Mouse (Mus musculus): ENCODE results near the gene Cacng4. TPM values are rescaled to one million over a fixed set of nuclear protein-coding genes. Genes with fewer than 3 reads are reported as not detected.

The Cacng4 gene
- polyA plus RNA-seq, 1 experiment from 2014 or later = 1.3 TPM

DNA sequence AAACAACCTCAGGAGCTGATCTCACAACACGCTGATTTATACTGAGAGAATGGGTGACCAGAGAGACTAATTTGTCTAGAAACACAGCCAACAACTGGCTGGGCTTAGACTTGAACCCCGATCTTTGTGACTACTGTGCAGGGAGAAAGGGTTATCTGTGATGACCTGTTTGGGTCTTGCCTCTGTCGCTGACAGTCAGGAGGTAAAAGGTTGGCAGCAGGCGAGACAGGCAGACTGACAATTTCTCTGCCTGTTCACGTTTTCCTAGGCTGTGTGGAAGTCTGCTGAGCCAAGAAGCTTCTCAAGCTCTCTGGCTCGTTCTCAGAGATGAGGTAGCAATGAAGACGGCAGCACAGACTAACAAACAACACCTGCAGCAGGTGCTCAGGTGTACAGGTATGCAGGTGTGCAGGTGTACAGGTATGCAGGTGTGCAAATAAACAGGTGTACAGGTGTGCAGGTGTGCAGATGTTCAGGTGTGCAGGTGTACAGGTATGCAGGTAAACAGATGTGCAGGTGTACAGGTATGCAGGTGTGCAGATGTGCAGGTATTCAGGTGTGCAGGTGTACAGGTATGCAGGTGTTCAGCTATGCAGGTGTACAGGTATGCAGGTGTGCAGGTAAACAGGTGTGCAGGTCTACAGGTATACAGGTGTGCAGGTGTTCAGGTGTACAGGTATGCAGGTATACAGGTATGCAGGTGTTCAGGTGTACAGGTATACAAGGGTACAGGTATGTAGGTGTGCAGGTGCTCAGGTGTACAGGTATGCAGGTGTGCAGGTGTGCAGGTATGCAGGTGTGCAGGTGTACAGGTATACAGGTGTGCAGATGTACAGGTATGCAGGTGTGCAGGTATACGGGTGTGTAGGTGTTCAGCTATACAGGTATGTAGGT is 10.2 kb downstream of the Cacng4 start:
- no peak overlapping the region for H3K9ac ChIP-seq (ENCODE audit: low read depth, low read length)
- H3K4me1 ChIP-seq (replicated peaks; ENCODE audit: control insufficient read depth, insufficient read depth, low read length) = no peaks in the 10 kb centered on the region
- no peaks in the 10 kb centered on the region for H3K27me3 ChIP-seq (replicated peaks; ENCODE audit: control insufficient read depth, insufficient read depth, low read length)
- H3K4me2 ChIP-seq = no peak overlapping the region
- DNase-seq (ENCODE audit: low spot score) (no peak), ATAC-seq (replicated peaks; ENCODE audit: low FRiP score) (no peak)
- WGBS = 81% methylated on average over 7 of the region's 8 CpGs
- no peaks in the 10 kb centered on the region for H3K9me3 ChIP-seq (ENCODE audit: control insufficient read depth, low read length)
- no peak overlapping the region for H3K27ac ChIP-seq (ENCODE audit: low read depth, low read length)
- no peaks in the 10 kb centered on the region for H3K36me3 ChIP-seq (ENCODE audit: control insufficient read depth, insufficient read depth, low read length)
- H3K4me3 ChIP-seq (ENCODE audit: low read depth, low read length) = no peak overlapping the region

DNA sequence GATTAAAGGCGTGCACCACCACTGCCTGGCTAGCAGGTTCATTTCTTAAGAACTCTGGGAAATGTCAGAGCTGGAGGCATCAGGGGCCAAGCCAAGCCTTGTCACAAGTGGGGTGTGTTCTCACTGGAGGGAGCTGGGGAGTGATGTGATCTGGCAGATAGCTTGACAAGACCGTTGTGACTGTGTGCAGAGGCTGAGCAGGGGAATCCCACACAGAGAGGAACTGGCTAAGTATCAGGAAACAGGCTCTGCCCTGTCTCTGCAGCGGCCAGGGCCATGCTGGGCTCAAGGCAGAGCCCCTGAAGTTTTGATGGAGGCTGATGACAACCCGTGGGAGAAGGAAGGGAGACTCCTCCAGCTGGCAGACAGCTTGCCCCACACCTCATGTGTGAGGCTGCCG is 11.8 kb downstream of the Cacng4 start:
- H3K27ac ChIP-seq (ENCODE audit: low read depth, low read length) = no peak overlapping the region
- H3K4me2 ChIP-seq = no peak overlapping the region
- H3K9me3 ChIP-seq (ENCODE audit: control insufficient read depth, low read length) = no peaks in the 10 kb centered on the region
- ATAC-seq (replicated peaks; ENCODE audit: low FRiP score) (no peak), DNase-seq (ENCODE audit: low spot score) (no peak)
- H3K27me3 ChIP-seq (replicated peaks; ENCODE audit: control insufficient read depth, insufficient read depth, low read length) = no peaks in the 10 kb centered on the region
- 46% methylated on average over 5 of the region's 5 CpGs for WGBS
- H3K9ac ChIP-seq (ENCODE audit: low read depth, low read length) = no peak overlapping the region
- H3K4me1 ChIP-seq (replicated peaks; ENCODE audit: control insufficient read depth, insufficient read depth, low read length) = no peaks in the 10 kb centered on the region
- no peak overlapping the region for H3K4me3 ChIP-seq (ENCODE audit: low read depth, low read length)
- H3K36me3 ChIP-seq (ENCODE audit: control insufficient read depth, insufficient read depth, low read length) = no peaks in the 10 kb centered on the region

DNA sequence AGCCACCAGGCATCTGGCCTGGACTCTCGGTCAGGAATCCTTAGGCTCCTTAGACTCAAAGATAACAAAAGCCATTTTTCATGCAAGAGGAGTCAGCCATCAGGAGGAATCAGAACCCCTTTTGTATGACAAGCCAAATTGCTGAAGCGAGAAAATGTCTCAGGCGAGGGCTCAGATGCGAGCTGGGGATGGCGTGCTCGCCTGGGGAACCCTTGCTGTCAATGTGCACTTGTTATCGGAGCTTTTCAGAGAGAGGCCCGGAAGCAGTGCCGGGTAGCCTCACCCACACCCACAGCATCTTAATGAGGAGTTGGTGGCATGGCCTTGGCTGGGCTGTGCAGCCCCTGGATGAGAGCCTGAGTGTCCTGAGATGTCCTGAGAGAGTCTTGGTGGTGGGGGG is 15.5 kb downstream of the Cacng4 start:
- Histone ChIP-seq H3K4me1 (replicated peaks; ENCODE audit: control insufficient read depth, insufficient read depth, low read length) (no peaks in the 10 kb centered on the region), H3K4me2 (no peak overlapping the region), H3K36me3 (ENCODE audit: control insufficient read depth, insufficient read depth, low read length) (no peaks in the 10 kb centered on the region), H3K9me3 (ENCODE audit: control insufficient read depth, low read length) (no peaks in the 10 kb centered on the region), H3K4me3 (ENCODE audit: low read depth, low read length) (no peak overlapping the region), H3K27me3 (replicated peaks; ENCODE audit: control insufficient read depth, insufficient read depth, low read length) (no peaks in the 10 kb centered on the region), H3K9ac (ENCODE audit: low read depth, low read length) (no peak overlapping the region), H3K27ac (ENCODE audit: low read depth, low read length) (no peak overlapping the region)
- 80% methylated on average over 9 of the region's 9 CpGs for WGBS
- no peak for ATAC-seq (replicated peaks; ENCODE audit: low FRiP score)
- DNase-seq (ENCODE audit: low spot score) = no peak

DNA sequence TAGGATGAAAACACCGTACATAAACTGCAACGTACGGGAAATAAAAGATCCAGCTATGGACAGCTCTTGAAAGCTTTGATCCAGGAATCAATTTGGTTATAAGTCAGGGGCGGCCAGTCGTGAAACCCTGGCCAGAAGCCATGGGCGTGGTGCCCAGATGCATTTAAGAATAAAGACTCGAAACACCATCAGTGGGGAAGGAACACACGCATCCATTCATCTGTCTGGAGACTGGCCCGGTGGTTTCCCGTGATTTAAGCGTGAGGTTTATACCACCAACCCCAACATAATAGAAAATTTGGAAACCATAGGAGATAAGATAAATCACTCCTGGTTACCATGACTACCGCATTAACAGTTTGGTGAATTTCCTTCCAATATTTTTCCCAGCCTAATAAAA is 16.9 kb downstream of the Cacng4 start:
- ATAC-seq (replicated peaks; ENCODE audit: low FRiP score) (no peak), DNase-seq (ENCODE audit: low spot score) (no peak)
- 86% methylated on average over 12 of the region's 12 CpGs for WGBS
- Histone ChIP-seq H3K9ac (ENCODE audit: low read depth, low read length) (no peak overlapping the region), H3K4me1 (replicated peaks; ENCODE audit: control insufficient read depth, insufficient read depth, low read length) (no peaks in the 10 kb centered on the region), H3K4me3 (ENCODE audit: low read depth, low read length) (no peak overlapping the region), H3K9me3 (ENCODE audit: control insufficient read depth, low read length) (no peaks in the 10 kb centered on the region), H3K36me3 (ENCODE audit: control insufficient read depth, insufficient read depth, low read length) (no peaks in the 10 kb centered on the region), H3K27ac (ENCODE audit: low read depth, low read length) (no peak overlapping the region), H3K27me3 (replicated peaks; ENCODE audit: control insufficient read depth, insufficient read depth, low read length) (no peaks in the 10 kb centered on the region), H3K4me2 (no peak overlapping the region)

DNA sequence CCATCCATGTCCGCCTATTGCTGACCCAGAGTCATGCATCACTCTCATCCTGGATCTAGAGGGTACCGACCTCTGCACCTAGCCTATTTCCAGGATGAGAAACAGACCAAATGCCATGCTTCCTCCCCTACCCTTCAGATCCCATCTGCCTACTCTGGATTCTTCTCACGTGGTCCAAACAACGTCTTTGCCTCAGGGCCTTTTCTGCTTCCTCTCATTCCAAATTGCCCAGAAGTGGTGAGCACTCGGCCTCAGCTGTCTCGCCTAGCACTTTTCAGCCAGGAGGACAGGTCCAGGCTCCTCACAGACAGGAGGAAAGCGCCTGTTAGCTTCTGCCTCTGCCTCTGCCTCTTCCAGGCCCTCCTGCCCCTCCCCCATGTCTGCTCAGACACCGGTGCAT is 21.0 kb downstream of the Cacng4 start:
- DNase-seq (ENCODE audit: low spot score) (no peak), ATAC-seq (replicated peaks; ENCODE audit: low FRiP score) (no peak)
- Histone ChIP-seq H3K27me3 (replicated peaks; ENCODE audit: control insufficient read depth, insufficient read depth, low read length) (no peaks in the 10 kb centered on the region), H3K9me3 (ENCODE audit: control insufficient read depth, low read length) (no peaks in the 10 kb centered on the region), H3K27ac (ENCODE audit: low read depth, low read length) (no peak overlapping the region), H3K4me2 (no peak overlapping the region), H3K9ac (ENCODE audit: low read depth, low read length) (no peak overlapping the region), H3K4me3 (ENCODE audit: low read depth, low read length) (no peak overlapping the region), H3K36me3 (ENCODE audit: control insufficient read depth, insufficient read depth, low read length) (no peaks in the 10 kb centered on the region), H3K4me1 (replicated peaks; ENCODE audit: control insufficient read depth, insufficient read depth, low read length) (no peaks in the 10 kb centered on the region)
- 58% methylated on average over 8 of the region's 8 CpGs for WGBS

DNA sequence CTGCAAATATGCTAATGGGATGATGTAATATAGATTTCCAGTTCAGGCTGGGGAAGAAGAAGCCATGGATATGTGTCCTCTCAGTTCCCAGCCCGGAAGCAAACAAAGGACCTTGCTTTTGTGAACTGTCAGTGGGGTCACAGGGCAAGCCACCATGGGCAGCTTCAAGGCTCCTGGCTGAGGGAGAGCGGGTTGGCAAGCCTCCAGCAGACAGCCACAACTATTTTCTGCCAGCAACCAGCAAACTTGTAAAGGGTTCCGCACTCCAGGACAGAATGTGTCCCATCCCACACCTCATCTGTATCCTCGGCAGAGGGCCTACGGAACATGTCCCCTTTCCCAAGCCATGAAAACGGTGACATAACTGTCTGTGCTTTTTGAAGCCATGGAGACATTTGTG is 22.4 kb downstream of the Cacng4 start:
- Histone ChIP-seq H3K4me3 (ENCODE audit: low read depth, low read length) (no peak overlapping the region), H3K4me1 (replicated peaks; ENCODE audit: control insufficient read depth, insufficient read depth, low read length) (no peaks in the 10 kb centered on the region), H3K36me3 (ENCODE audit: control insufficient read depth, insufficient read depth, low read length) (no peaks in the 10 kb centered on the region), H3K27ac (ENCODE audit: low read depth, low read length) (no peak overlapping the region), H3K27me3 (replicated peaks; ENCODE audit: control insufficient read depth, insufficient read depth, low read length) (no peaks in the 10 kb centered on the region), H3K9me3 (ENCODE audit: control insufficient read depth, low read length) (no peaks in the 10 kb centered on the region), H3K9ac (ENCODE audit: low read depth, low read length) (no peak overlapping the region), H3K4me2 (no peak overlapping the region)
- DNase-seq (ENCODE audit: low spot score) (no peak), ATAC-seq (replicated peaks; ENCODE audit: low FRiP score) (no peak)
- 79% methylated on average over 6 of the region's 6 CpGs for WGBS

DNA sequence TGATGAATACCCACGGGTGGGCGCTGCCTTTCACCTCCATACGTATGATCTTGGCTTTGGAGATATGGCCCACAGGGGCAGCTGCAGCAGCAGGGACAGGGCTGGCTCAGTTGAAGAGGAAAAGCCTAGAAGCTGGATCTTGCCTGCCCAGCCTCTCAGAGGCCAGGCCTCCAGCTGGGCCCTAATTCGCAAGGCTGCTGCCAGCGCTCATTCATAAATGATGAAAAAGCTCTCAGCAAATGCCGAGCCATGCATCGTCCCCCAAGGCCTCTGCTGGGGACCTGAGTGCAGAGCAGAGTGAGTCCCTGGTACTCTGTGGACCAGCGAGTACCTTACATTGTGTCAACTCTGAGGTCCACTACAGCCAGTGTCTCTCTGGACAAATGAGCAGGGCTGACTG is 26.0 kb downstream of the Cacng4 start:
- Histone ChIP-seq H3K36me3 (ENCODE audit: control insufficient read depth, insufficient read depth, low read length) (no peaks in the 10 kb centered on the region), H3K9me3 (ENCODE audit: control insufficient read depth, low read length) (no peaks in the 10 kb centered on the region), H3K4me1 (replicated peaks; ENCODE audit: control insufficient read depth, insufficient read depth, low read length) (no peaks in the 10 kb centered on the region), H3K9ac (ENCODE audit: low read depth, low read length) (no peak overlapping the region), H3K27me3 (replicated peaks; ENCODE audit: control insufficient read depth, insufficient read depth, low read length) (no peaks in the 10 kb centered on the region), H3K27ac (ENCODE audit: low read depth, low read length) (no peak overlapping the region), H3K4me2 (no peak overlapping the region), H3K4me3 (ENCODE audit: low read depth, low read length) (no peak overlapping the region)
- DNase-seq (ENCODE audit: low spot score) = no peak
- 78% methylated on average over 8 of the region's 8 CpGs for WGBS
- no peak for ATAC-seq (replicated peaks; ENCODE audit: low FRiP score)

DNA sequence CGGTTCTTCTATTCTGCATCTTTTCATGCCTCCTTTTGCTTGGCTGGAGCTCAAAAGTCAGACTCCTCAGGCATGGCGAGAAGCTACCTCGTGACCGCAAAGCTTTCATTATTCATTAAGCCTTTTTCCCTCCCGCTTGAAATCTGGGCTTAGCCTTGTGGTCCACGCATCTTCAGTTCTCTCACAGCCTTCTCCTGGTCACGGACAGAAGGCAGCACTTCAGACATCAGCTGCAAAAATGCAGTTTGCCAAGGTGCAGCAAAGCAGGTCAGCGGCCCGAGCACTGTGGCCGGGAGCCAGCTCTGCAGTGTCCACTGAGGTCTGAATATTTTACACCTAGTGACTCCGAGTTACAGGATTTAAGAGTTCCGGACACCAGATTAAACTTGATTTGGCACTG is 27.4 kb downstream of the Cacng4 start:
- Histone ChIP-seq H3K27ac (ENCODE audit: low read depth, low read length) (no peak overlapping the region), H3K4me1 (replicated peaks; ENCODE audit: control insufficient read depth, insufficient read depth, low read length) (no peaks in the 10 kb centered on the region), H3K36me3 (ENCODE audit: control insufficient read depth, insufficient read depth, low read length) (no peaks in the 10 kb centered on the region), H3K9me3 (ENCODE audit: control insufficient read depth, low read length) (no peaks in the 10 kb centered on the region), H3K4me2 (no peak overlapping the region), H3K27me3 (replicated peaks; ENCODE audit: control insufficient read depth, insufficient read depth, low read length) (no peaks in the 10 kb centered on the region), H3K9ac (ENCODE audit: low read depth, low read length) (no peak overlapping the region), H3K4me3 (ENCODE audit: low read depth, low read length) (no peak overlapping the region)
- ATAC-seq (replicated peaks; ENCODE audit: low FRiP score) (no peak), DNase-seq (ENCODE audit: low spot score) (no peak)
- WGBS = 88% methylated on average over 12 of the region's 12 CpGs

Data from liver, embryonic 11.5 days (tissue).